Mouse (Mus musculus) bone marrow, adult 2 months (tissue): ENCODE measurements around the gene Cblc.
A peak's percentile ranks its signal among the peaks of the same experiment; 100 is the strongest.

ENCODE experiments used
- CTCF ChIP-seq: fragments of 200-500 bp; IDR thresholded peaks from 2 replicates; pipeline ENCODE4 v1.5.1; 2011; ENCODE audit warnings: low read length, control low read depth; ENCODE audit not compliant: control insufficient read depth, insufficient read depth
- POLR2A ChIP-seq: fragments of 200-500 bp; IDR thresholded peaks from 2 replicates; pipeline ENCODE4 v1.6.1; 2011; ENCODE audit warnings: low read depth, mild to moderate bottlenecking, control low read depth, low read length, borderline replicate concordance; ENCODE audit not compliant: control insufficient read depth

- TF ChIP-seq CTCF (no peak), POLR2A (0 out of 2 replicates have a peak, but pooled peaks have one; percentile 15)
Measured at GRCm38 (mm10) chr7:19770375-19770754, 26.2 kb downstream of the Cblc start.
